Mouse (Mus musculus): ENCODE measurements around the gene Gm9857. TPM values are rescaled to one million over a fixed set of nuclear protein-coding genes. Genes with fewer than 3 reads are reported as not detected.

The Gm9857 gene
- polyA plus RNA-seq, 1 experiment from 2014 or later, result not detected

DNA sequence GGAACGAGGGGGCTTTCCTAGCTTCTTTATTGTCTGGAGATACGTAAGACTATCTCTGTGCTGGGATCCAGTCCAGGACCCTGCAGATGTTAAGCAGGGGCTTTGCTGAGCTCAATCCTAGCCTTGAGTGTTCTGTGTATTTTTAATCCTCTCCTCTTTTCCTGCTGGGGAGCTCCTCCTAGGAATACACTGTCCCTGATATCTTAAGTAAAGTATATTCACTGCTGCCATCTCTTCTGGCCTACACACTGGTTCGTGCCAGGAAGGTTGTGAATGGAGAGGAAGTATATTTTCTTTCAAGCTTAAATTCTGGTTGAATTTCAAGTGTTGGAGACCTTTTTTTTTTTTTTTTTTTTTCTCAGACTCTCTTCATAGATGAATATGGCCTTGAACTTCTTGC, 23.0 kb upstream of the Gm9857 start:
- Histone ChIP-seq H3K4me2 (no peak overlapping the region), H3K36me3 (no peaks in the 10 kb centered on the region), H3K9ac (no peak overlapping the region), H3K27ac (no peak overlapping the region), H3K4me3 (no peak overlapping the region), H3K4me1 (peaks cover 11% of the 10 kb centered on the region), H3K9me3 (no peaks in the 10 kb centered on the region), H3K27me3 (no peaks in the 10 kb centered on the region)
- WGBS, result 77% methylated on average over 3 of the region's 3 CpGs
- ATAC-seq (ENCODE audit: borderline replicate concordance, extremely low read depth, low FRiP score, low TSS enrichment), result no peak

- Histone ChIP-seq H3K4me1 (peaks cover 11% of the 10 kb centered on the region), H3K4me2 (peak overlapping the region; percentile 38), H3K36me3 (no peaks in the 10 kb centered on the region), H3K4me3 (no peak overlapping the region), H3K9ac (0 out of 2 replicates have a peak overlapping the region, but pooled peaks have one; percentile 3), H3K27me3 (no peaks in the 10 kb centered on the region), H3K27ac (no peak overlapping the region), H3K9me3 (no peaks in the 10 kb centered on the region)
- ATAC-seq (ENCODE audit: borderline replicate concordance, extremely low read depth, low FRiP score, low TSS enrichment), result no peak
- 32% methylated on average over 6 of the region's 6 CpGs for WGBS
Measured at GRCm38 (mm10) chr3:108961655-108962054, 21.4 kb upstream of the Gm9857 start.

DNA sequence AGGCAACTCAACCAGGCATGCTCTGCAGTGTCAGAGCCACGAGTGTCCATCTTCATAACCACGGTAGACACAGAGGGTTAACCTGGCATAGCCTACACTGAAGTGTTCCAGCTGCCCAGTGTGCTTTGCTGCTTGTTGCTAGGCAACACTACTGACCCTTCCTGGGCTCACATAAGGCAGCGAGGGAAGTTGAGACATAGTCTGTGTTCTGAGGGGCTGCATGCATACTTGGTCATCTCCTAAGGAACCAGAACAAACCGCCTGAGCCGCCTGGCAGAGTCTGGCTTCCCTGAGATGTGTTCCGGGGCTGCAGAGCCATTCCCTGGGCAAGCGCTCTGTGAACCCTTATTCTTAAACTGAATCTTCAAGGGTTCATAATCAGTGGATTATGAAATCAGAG, 21.0 kb upstream of the Gm9857 start:
- Histone ChIP-seq H3K4me3 (no peak overlapping the region), H3K27ac (no peak overlapping the region), H3K4me2 (peak overlapping the region; percentile 38), H3K27me3 (no peaks in the 10 kb centered on the region), H3K9me3 (no peaks in the 10 kb centered on the region), H3K9ac (0 out of 2 replicates have a peak overlapping the region, but pooled peaks have one; percentile 3), H3K4me1 (peaks cover 11% of the 10 kb centered on the region), H3K36me3 (no peaks in the 10 kb centered on the region)
- 31% methylated on average over 7 of the region's 7 CpGs for WGBS
- peak; percentile 78; the same call in 1 of the 2 replicates for ATAC-seq (ENCODE audit: borderline replicate concordance, extremely low read depth, low FRiP score, low TSS enrichment)

GRCm38 (mm10) chr3:108959680-108960295, 19.5 kb upstream of the Gm9857 start:
- Histone ChIP-seq H3K27ac (no peak overlapping the region), H3K9me3 (no peaks in the 10 kb centered on the region), H3K27me3 (no peaks in the 10 kb centered on the region), H3K4me1 (peaks cover 11% of the 10 kb centered on the region), H3K9ac (no peak overlapping the region), H3K4me3 (no peak overlapping the region), H3K36me3 (no peaks in the 10 kb centered on the region), H3K4me2 (no peak overlapping the region)
- ATAC-seq (ENCODE audit: borderline replicate concordance, extremely low read depth, low FRiP score, low TSS enrichment), result no peak
- 63% methylated on average over 13 of the region's 13 CpGs for WGBS

DNA sequence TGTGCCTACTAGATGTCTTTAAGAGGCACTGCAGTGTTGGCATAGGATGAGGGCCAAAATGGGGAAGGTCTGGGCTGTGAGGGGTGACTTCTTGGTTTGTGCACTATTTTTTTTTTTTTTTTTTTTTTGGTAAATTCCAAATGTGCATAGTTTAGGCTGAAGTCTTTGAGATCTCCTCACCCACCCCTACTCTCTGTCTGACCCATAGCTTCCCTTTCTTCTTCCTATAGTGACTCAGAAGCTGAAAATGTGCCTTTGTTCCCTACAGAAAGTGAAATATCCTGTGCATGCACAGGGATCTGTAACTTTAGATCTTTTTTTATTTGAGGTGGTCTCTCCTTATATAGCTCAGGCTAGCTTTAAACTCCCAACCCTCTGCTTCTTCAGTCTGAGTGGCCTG, 17.7 kb upstream of the Gm9857 start:
- no peak for ATAC-seq (ENCODE audit: borderline replicate concordance, extremely low read depth, low FRiP score, low TSS enrichment)
- H3K27me3 ChIP-seq, result no peaks in the 10 kb centered on the region
- H3K9me3 ChIP-seq, result no peaks in the 10 kb centered on the region
- H3K27ac ChIP-seq, result no peak overlapping the region
- H3K4me1 ChIP-seq, result peaks cover 11% of the 10 kb centered on the region
- no peak overlapping the region for H3K9ac ChIP-seq
- no peak overlapping the region for H3K4me3 ChIP-seq
- no peaks in the 10 kb centered on the region for H3K36me3 ChIP-seq
- H3K4me2 ChIP-seq, result no peak overlapping the region

GRCm38 (mm10) chr3:108940996-108941395, 751 bp upstream of the Gm9857 start:
- H3K4me2 ChIP-seq, result no peak overlapping the region
- H3K9ac ChIP-seq, result no peak overlapping the region
- no peaks in the 10 kb centered on the region for H3K9me3 ChIP-seq
- WGBS, result 84% methylated on average over 10 of the region's 10 CpGs
- H3K27me3 ChIP-seq, result no peaks in the 10 kb centered on the region
- H3K4me1 ChIP-seq, result 0 out of 2 replicates have a peak, but pooled peaks cover 5% of the 10 kb centered on the region
- no peak for ATAC-seq (ENCODE audit: borderline replicate concordance, extremely low read depth, low FRiP score, low TSS enrichment)
- no peak overlapping the region for H3K27ac ChIP-seq
- no peaks in the 10 kb centered on the region for H3K36me3 ChIP-seq
- no peak overlapping the region for H3K4me3 ChIP-seq

- H3K4me1 ChIP-seq, result 0 out of 2 replicates have a peak, but pooled peaks cover 5% of the 10 kb centered on the region
- H3K9ac ChIP-seq, result 0 out of 2 replicates have a peak within 1 kb of the TSS, but pooled peaks have one; percentile 16
- no peaks in the 10 kb centered on the region for H3K9me3 ChIP-seq
- peak within 1 kb of the TSS; percentile 34 for H3K4me3 ChIP-seq
- no peak for ATAC-seq (ENCODE audit: borderline replicate concordance, extremely low read depth, low FRiP score, low TSS enrichment)
- H3K4me2 ChIP-seq, result peak within 1 kb of the TSS; percentile 70
- WGBS, result 80% methylated on average over 5 of the region's 5 CpGs
- no peak within 1 kb of the TSS for H3K27ac ChIP-seq
- no peaks in the 10 kb centered on the region for H3K27me3 ChIP-seq
- H3K36me3 ChIP-seq, result no peaks in the 10 kb centered on the region
Measured at GRCm38 (mm10) chr3:108939573-108939972, 672 bp downstream of the Gm9857 start, which contains the start of gene Henmt1. Gene Henmt1, plus strand, starts transcription at chr3:108939873.

DNA sequence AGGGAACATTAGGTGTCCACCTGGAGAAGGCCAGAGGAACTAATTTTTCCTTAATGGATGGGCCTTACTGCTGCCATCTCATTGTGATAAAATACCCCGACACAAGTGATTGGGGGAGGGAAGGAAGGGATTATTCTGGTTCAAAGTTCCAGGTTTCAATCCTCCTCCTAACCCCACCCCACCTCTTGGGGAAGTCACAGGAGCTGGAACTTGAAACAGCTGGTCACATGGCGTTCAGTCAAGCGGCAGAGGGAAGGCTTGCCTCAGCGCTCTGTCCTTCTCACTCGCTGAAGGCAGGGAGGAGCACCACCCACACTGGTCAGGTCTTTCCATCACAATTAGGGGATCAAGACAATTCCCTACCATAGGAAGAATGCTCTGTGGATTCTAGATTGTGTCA, 1.6 kb downstream of the Gm9857 start:
- 88% methylated on average over 5 of the region's 5 CpGs for WGBS

DNA sequence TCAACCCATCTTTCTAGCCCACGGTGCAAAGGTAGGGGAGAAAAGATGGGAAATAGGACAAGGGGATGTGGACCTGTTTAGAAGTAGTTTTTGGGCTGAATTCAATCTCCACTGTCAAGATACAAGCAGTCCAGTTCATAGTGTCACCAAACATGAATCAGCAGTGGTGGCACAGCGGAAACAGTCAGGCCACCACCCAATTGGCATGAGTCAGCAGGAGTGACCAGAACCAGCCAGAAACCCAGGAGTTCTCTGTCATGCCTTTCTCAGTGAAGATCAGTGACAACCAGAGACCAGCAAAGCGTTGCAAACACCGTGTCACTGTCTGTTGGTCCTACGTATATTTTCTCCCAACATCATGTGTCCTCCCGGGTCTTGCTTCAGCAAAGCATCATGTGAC, 6.7 kb downstream of the Gm9857 start:
- Histone ChIP-seq H3K4me2 (no peak overlapping the region), H3K4me3 (no peak overlapping the region), H3K9me3 (no peaks in the 10 kb centered on the region), H3K27me3 (no peaks in the 10 kb centered on the region), H3K27ac (no peak overlapping the region), H3K4me1 (no peaks in the 10 kb centered on the region), H3K9ac (no peak overlapping the region), H3K36me3 (no peaks in the 10 kb centered on the region)
- no peak for ATAC-seq (ENCODE audit: borderline replicate concordance, extremely low read depth, low FRiP score, low TSS enrichment)
- 87% methylated on average over 6 of the region's 6 CpGs for WGBS

More for the DNA sequence above, 1.6 kb downstream of the Gm9857 start:
- no peaks in the 10 kb centered on the region for H3K27me3 ChIP-seq
- H3K27ac ChIP-seq, result no peak overlapping the region
- no peak overlapping the region for H3K4me2 ChIP-seq
- H3K4me3 ChIP-seq, result no peak overlapping the region
- no peaks in the 10 kb centered on the region for H3K36me3 ChIP-seq
- no peak overlapping the region for H3K9ac ChIP-seq
- H3K4me1 ChIP-seq, result 0 out of 2 replicates have a peak, but pooled peaks cover 5% of the 10 kb centered on the region
- no peak for ATAC-seq (ENCODE audit: borderline replicate concordance, extremely low read depth, low FRiP score, low TSS enrichment)
- no peaks in the 10 kb centered on the region for H3K9me3 ChIP-seq

GRCm38 (mm10) chr3:108926308-108926707, 13.9 kb downstream of the Gm9857 start:
- Histone ChIP-seq H3K9me3 (no peaks in the 10 kb centered on the region), H3K9ac (no peak overlapping the region), H3K4me3 (no peak overlapping the region), H3K4me2 (no peak overlapping the region), H3K36me3 (no peaks in the 10 kb centered on the region), H3K27me3 (no peaks in the 10 kb centered on the region), H3K4me1 (no peaks in the 10 kb centered on the region), H3K27ac (no peak overlapping the region)
- no peak for ATAC-seq (ENCODE audit: borderline replicate concordance, extremely low read depth, low FRiP score, low TSS enrichment)
- WGBS, result 59% methylated on average over 1 of the region's 1 CpGs

GRCm38 (mm10) chr3:108925677-108926076, 14.6 kb downstream of the Gm9857 start:
- H3K27ac ChIP-seq, result no peak overlapping the region
- 77% methylated on average over 4 of the region's 4 CpGs for WGBS
- H3K36me3 ChIP-seq, result no peaks in the 10 kb centered on the region
- H3K4me1 ChIP-seq, result no peaks in the 10 kb centered on the region
- H3K9ac ChIP-seq, result no peak overlapping the region
- no peaks in the 10 kb centered on the region for H3K9me3 ChIP-seq
- no peak overlapping the region for H3K4me3 ChIP-seq
- H3K27me3 ChIP-seq, result no peaks in the 10 kb centered on the region
- no peak overlapping the region for H3K4me2 ChIP-seq
- ATAC-seq (ENCODE audit: borderline replicate concordance, extremely low read depth, low FRiP score, low TSS enrichment), result no peak

DNA sequence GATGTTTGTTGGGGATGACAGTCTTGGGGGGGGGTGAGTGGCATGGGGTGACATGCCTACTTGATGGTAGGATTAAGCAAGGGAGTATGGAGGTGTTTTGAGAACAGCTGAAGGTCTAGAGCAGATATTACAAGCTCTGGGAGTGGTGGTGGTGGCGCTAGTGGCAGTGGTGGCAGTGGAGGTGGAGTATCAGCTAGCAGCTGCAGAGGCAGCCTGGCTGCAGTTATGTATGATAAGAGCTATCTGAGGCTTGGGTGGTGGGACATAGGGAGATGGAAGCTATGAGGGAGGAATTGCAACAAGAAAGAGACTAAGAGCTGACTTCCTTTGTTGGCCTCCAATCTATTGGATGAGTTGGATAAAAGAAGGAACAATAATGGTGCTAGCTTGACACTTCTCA, 18.4 kb downstream of the Gm9857 start:
- Histone ChIP-seq H3K27me3 (no peaks in the 10 kb centered on the region), H3K27ac (no peak overlapping the region), H3K4me1 (no peaks in the 10 kb centered on the region), H3K36me3 (no peaks in the 10 kb centered on the region), H3K4me3 (no peak overlapping the region), H3K4me2 (no peak overlapping the region), H3K9me3 (no peaks in the 10 kb centered on the region), H3K9ac (no peak overlapping the region)
- WGBS, result 81% methylated on average over 1 of the region's 1 CpGs
- no peak for ATAC-seq (ENCODE audit: borderline replicate concordance, extremely low read depth, low FRiP score, low TSS enrichment)

Data from lung, embryonic 15.5 days (tissue).